ENCODE assay signal across 9 mouse cellular contexts in the genomic region with DNA sequence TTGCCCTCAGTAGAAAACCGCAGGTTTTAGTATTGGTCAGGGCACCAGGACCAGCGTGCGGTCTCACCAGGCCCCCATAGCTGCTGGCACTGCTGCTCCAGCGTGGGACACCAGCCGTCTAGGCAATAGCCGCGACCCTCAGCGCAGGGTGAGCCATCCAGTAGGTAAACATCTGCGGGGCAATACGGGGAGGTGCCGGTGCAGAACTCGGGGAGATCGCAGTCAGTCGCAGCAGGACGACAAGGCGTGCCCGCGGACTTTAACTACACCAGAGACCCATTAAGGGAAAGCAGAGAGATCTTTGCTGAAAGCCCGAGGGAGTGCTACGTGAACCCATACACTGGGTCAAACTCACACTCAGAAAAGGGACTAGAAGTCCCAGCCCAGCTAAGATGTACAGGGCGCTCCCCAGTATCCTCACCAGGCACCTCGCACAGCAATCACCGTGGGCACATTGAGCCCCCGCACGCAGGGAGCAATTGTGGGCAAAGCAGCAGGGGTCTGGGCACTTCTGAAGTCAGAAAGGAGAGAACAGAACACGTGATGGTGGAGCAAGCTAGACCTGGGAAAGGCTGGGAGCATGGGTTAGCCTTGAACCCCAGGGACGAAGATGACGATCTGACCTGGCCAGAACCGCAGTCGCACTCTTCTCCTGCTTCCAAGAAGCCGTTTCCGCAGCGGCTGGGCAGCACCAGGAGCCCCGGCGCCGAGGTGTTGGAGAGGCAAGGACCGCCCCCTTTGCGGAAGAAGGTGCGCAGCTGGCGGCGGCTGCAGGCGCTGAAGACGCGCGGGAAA. TPM values are rescaled to one million over a fixed set of nuclear protein-coding genes. Genes with fewer than 3 reads are reported as not detected.
DNase-seq lines count a peak whose midpoint lies in the region; ATAC-seq and TF ChIP-seq lines count a peak whose summit lies in the region.
"Had no signal": no experiment of that assay in that cellular context is flagged by ENCODE, and none has a peak within 500 bp of the region (broad histone marks: within the 10 kb centered on the region; RNA-seq: fewer than 3 reads in every experiment).

No protein-coding gene starts in this region.

- 0 out of 2 replicates have a peak, but pooled peaks have one; percentile 11 for ATAC-seq in hindbrain, embryonic 13.5 days (ENCODE audit: low FRiP score)
- ATAC-seq in midbrain, embryonic 16.5 days = no peak

- no peak for TF ChIP-seq POLR2A in bone marrow macrophage, adult 2 months (IDR thresholded peaks at IDR 0.05; ENCODE audit: borderline replicate concordance, low read depth, low read length)

- WGBS in heart, embryonic 10.5 days = 2% methylated on average over 45 of the region's 45 CpGs
- under 1% methylated on average over 45 of the region's 45 CpGs for WGBS in hindbrain, embryonic 13.5 days
- WGBS in midbrain, embryonic 16.5 days = 1% methylated on average over 45 of the region's 45 CpGs

- H3K36me3 ChIP-seq in heart, embryonic 10.5 days = no peaks in the 10 kb centered on the region
- H3K36me3 ChIP-seq in hindbrain, embryonic 13.5 days = no peaks in the 10 kb centered on the region
- no peaks in the 10 kb centered on the region for H3K36me3 ChIP-seq in midbrain, embryonic 16.5 days (ENCODE audit: control insufficient read depth, insufficient read depth, low read length)

- TF ChIP-seq CTCF in bone marrow macrophage, adult 2 months (IDR thresholded peaks at IDR 0.05; ENCODE audit: low read depth, low read length) = no peak

- H3K9ac ChIP-seq in hindbrain, embryonic 13.5 days = peak overlapping the region; percentile 54; the same call in 1 of the 2 replicates
- H3K9ac ChIP-seq in midbrain, embryonic 16.5 days (ENCODE audit: low read depth, low read length) = peak overlapping the region; percentile 51

- H3K27me3 ChIP-seq in heart, embryonic 10.5 days (ENCODE audit: insufficient read depth, poor library complexity, severe bottlenecking) = peaks cover 79% of the 10 kb centered on the region
- peaks cover 68% of the 10 kb centered on the region for H3K27me3 ChIP-seq in hindbrain, embryonic 13.5 days
- peaks cover 40% of the 10 kb centered on the region for H3K27me3 ChIP-seq in midbrain, embryonic 16.5 days (ENCODE audit: control insufficient read depth, insufficient read depth, low read depth, low read length)

- no peaks in the 10 kb centered on the region for H3K9me3 ChIP-seq in heart, embryonic 10.5 days
- H3K9me3 ChIP-seq in hindbrain, embryonic 13.5 days = no peaks in the 10 kb centered on the region
- no peaks in the 10 kb centered on the region for H3K9me3 ChIP-seq in midbrain, embryonic 16.5 days (replicated peaks; ENCODE audit: control insufficient read depth, low read length, poor library complexity, severe bottlenecking)

- peak overlapping the region; percentile 25; the same call in 1 of the 2 replicates for H3K27ac ChIP-seq in heart, embryonic 10.5 days
- H3K27ac ChIP-seq in bone marrow macrophage, adult 2 months (ENCODE audit: insufficient read depth, low read depth, low read length) = no peak overlapping the region
- H3K27ac ChIP-seq in hindbrain, embryonic 13.5 days = no peak overlapping the region
- no peak overlapping the region for H3K27ac ChIP-seq in midbrain, embryonic 16.5 days (ENCODE audit: low read length)

- H3K4me1 ChIP-seq in heart, embryonic 10.5 days = peaks cover 45% of the 10 kb centered on the region
- H3K4me1 ChIP-seq in bone marrow macrophage, adult 2 months (ENCODE audit: control insufficient read depth, insufficient read depth, low read length) = peaks cover 13% of the 10 kb centered on the region
- peaks cover 31% of the 10 kb centered on the region for H3K4me1 ChIP-seq in hindbrain, embryonic 13.5 days (replicated peaks)
- H3K4me1 ChIP-seq in midbrain, embryonic 16.5 days (ENCODE audit: control insufficient read depth, insufficient read depth, low read length) = peaks cover 16% of the 10 kb centered on the region

- peak; percentile 71 for DNase-seq in heart, embryonic 10.5 days (ENCODE audit: low spot score)
- DNase-seq in heart, postnatal 4 days = no peak
- no peak for DNase-seq in urinary bladder, postnatal 14 days (ENCODE audit: low spot score)
- no peak for DNase-seq in adrenal gland, postnatal 14 days
- DNase-seq in layer of hippocampus, postnatal 25 days (ENCODE audit: extremely low spot score in 1 of 2, low spot score in 1 of 2) = no peak

- H3K4me3 ChIP-seq in heart, embryonic 10.5 days = peak overlapping the region; percentile 55
- peak overlapping the region; percentile 39 for H3K4me3 ChIP-seq in bone marrow macrophage, adult 2 months (ENCODE audit: insufficient read depth, low read length)
- peak overlapping the region; percentile 36 for H3K4me3 ChIP-seq in hindbrain, embryonic 13.5 days
- peak overlapping the region; percentile 38 for H3K4me3 ChIP-seq in midbrain, embryonic 16.5 days (ENCODE audit: low read depth, low read length)

- H3K4me2 ChIP-seq in hindbrain, embryonic 13.5 days = peak overlapping the region; percentile 54
- peak overlapping the region; percentile 66 for H3K4me2 ChIP-seq in midbrain, embryonic 16.5 days (ENCODE audit: low read length)

RNA-seq across cellular contexts. Expression of a gene that starts 9.6 kb away (rescaled TPM):
- 4.2 and 6.5 TPM in 2 replicates for polyA plus RNA-seq in heart, embryonic 10.5 days (2016; fragmentation: Nextera tagmentation; extraction: Ambion mirVana)
- total RNA-seq in heart, postnatal 4 days (2021) = 1 to 10 TPM; 2.4 to 3.2 TPM
- 12.8 and 13.6 TPM in 2 replicates for polyA plus RNA-seq in bone marrow macrophage, adult 2 months (2012; ENCODE audit: insufficient read depth, insufficient read length, missing spikeins)
- polyA plus RNA-seq in hindbrain, embryonic 13.5 days (2015; fragmentation: Nextera tagmentation; extraction: Ambion mirVana) = 0.70 and 0.91 TPM in 2 replicates
- polyA plus RNA-seq in midbrain, embryonic 16.5 days (2015; fragmentation: Nextera tagmentation; extraction: Ambion mirVana) = 1.2 and 1.5 TPM in 2 replicates
- total RNA-seq in adrenal gland, postnatal 14 days (2021) = 4.4 and 4.5 TPM in 2 replicates
- total RNA-seq in layer of hippocampus, postnatal 25 days (2021) = 1 to 10 TPM in 1 of 2 experiments, under 1 TPM in 1; 0.94 to 1.1 TPM
- polyA plus RNA-seq: C2C12 had no signal

RNA-seq across cellular contexts. Expression of a gene that starts 11.2 kb away (rescaled TPM):
- 3.3 and 4.9 TPM in 2 replicates for polyA plus RNA-seq in heart, embryonic 10.5 days (2016; fragmentation: Nextera tagmentation; extraction: Ambion mirVana)
- total RNA-seq in heart, postnatal 4 days (2021) = 1 to 10 TPM; 4.1 to 4.5 TPM
- polyA plus RNA-seq in bone marrow macrophage, adult 2 months (2012; ENCODE audit: insufficient read depth, insufficient read length, missing spikeins) = 0.96 and 1.5 TPM in 2 replicates
- 26.7 and 28.7 TPM in 2 replicates for polyA plus RNA-seq in hindbrain, embryonic 13.5 days (2015; fragmentation: Nextera tagmentation; extraction: Ambion mirVana)
- polyA plus RNA-seq in midbrain, embryonic 16.5 days (2015; fragmentation: Nextera tagmentation; extraction: Ambion mirVana) = 45.9 and 49.8 TPM in 2 replicates
- 9.2 and 12.9 TPM in 2 replicates for total RNA-seq in adrenal gland, postnatal 14 days (2021)
- total RNA-seq in layer of hippocampus, postnatal 25 days (2021) = 10 to 100 TPM; 64.8 to 70.0 TPM

RNA-seq across cellular contexts. Expression of a gene that starts 32.5 kb away (rescaled TPM):
- 0.05 and 0.08 TPM in 2 replicates for polyA plus RNA-seq in heart, embryonic 10.5 days (2016; fragmentation: Nextera tagmentation; extraction: Ambion mirVana)
- under 1 TPM; 0.52 to 0.79 TPM for total RNA-seq in heart, postnatal 4 days (2021)
- 164 and 219 TPM in 2 replicates for polyA plus RNA-seq in bone marrow macrophage, adult 2 months (2012; ENCODE audit: insufficient read depth, insufficient read length, missing spikeins)
- 0.18 and 0.23 TPM in 2 replicates for polyA plus RNA-seq in hindbrain, embryonic 13.5 days (2015; fragmentation: Nextera tagmentation; extraction: Ambion mirVana)
- polyA plus RNA-seq in midbrain, embryonic 16.5 days (2015; fragmentation: Nextera tagmentation; extraction: Ambion mirVana) = 0.15 and 0.18 TPM in 2 replicates
- total RNA-seq in adrenal gland, postnatal 14 days (2021) = 2.3 and 8.2 TPM in 2 replicates
- under 1 TPM; 0.22 to 0.31 TPM for total RNA-seq in layer of hippocampus, postnatal 25 days (2021)

Comparison
In these comparisons a context has a peak if more than half of its experiments do, and no peak if none do; other contexts are left out.
1. RNA of a gene that starts 32.5 kb away (polyA plus RNA-seq): 164 to 219 TPM in bone marrow macrophage, adult 2 months; 0.18 to 0.23 TPM in hindbrain, embryonic 13.5 days, 0.15 to 0.18 TPM in midbrain, embryonic 16.5 days and 0.05 to 0.08 TPM in heart, embryonic 10.5 days; every median in the first group is over 100 times any median in the second.
2. Peak in every context shown above with its lines, with median percentiles within 50 percentile points of each other: H3K4me3 ChIP-seq.